In the genomic region with DNA sequence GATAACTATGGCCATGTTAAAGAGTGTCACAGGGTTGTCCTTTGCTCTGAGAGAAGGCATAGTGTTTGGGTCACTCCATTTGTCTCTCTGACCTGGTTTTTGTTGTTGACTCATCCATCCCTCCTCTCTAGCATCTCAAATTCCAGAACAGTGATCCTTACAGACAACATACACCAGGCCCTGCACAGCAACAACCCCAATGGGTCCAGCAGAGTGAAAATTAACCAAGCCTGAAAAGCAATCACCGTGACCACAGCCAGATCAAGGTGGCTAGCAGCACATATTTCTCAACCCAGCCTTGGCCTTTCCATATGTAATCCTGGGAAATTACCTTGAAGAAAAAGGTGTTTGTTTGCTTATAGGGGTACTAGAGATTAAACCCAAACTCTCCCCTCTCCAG, we compare ENCODE assay signal across 19 mouse cellular contexts.
DNase-seq lines count a peak whose midpoint lies in the region; ATAC-seq lines count a peak whose summit lies in the region.
"Had no signal": no experiment of that assay in that cellular context is flagged by ENCODE, and none has a peak within 500 bp of the region (broad histone marks: within the 10 kb centered on the region; RNA-seq: fewer than 3 reads in every experiment).

No protein-coding gene starts in this region.

- no peak overlapping the region for H3K27ac ChIP-seq in kidney, embryonic 16.5 days (ENCODE audit: low read length)
- H3K27ac ChIP-seq: embryonic facial prominence, embryonic 12.5 days; forebrain, embryonic 15.5 days; heart, adult 2 months; hindbrain, embryonic 10.5 days; hindbrain, embryonic 14.5 days had no signal

- no peak overlapping the region for H3K4me3 ChIP-seq in kidney, embryonic 16.5 days (ENCODE audit: low read length)
- H3K4me3 ChIP-seq: embryonic facial prominence, embryonic 12.5 days; forebrain, embryonic 15.5 days; heart, adult 2 months; hindbrain, embryonic 10.5 days had no signal

- no peaks in the 10 kb centered on the region for H3K9me3 ChIP-seq in kidney, embryonic 16.5 days (ENCODE audit: low read length)
- H3K9me3 ChIP-seq: embryonic facial prominence, embryonic 12.5 days; forebrain, embryonic 15.5 days; hindbrain, embryonic 10.5 days had no signal

- peak; percentile 27 for DNase-seq in kidney, adult 11 months
- no peak for DNase-seq in kidney, adult 18-20 months
- peak; percentile 5 for DNase-seq in Muller cell, postnatal 12 days (ENCODE audit: inconsistent ontology term)
- peak; percentile 20 to 56 for DNase-seq in kidney, postnatal 36 days
- no peak for DNase-seq in embryo, embryonic 10.5 days (ENCODE audit: low spot score)
- DNase-seq: adrenal gland, adult 2 months; adrenal gland, postnatal 25 days; cerebellum, adult 18-20 months; cerebellum, adult 9-11 months; embryo, embryonic 11 days; gastrocnemius, postnatal 10 days; heart, adult 2 months had no signal

- H3K27me3 ChIP-seq in kidney, embryonic 16.5 days (ENCODE audit: insufficient read depth, low read length) = no peaks in the 10 kb centered on the region
- H3K27me3 ChIP-seq: embryonic facial prominence, embryonic 12.5 days; forebrain, embryonic 15.5 days had no signal

- no peak overlapping the region for H3K4me2 ChIP-seq in kidney, embryonic 16.5 days (replicated peaks; ENCODE audit: low read depth, low read length)
- H3K4me2 ChIP-seq: embryonic facial prominence, embryonic 12.5 days; forebrain, embryonic 15.5 days; heart, embryonic 11.5 days; hindbrain, embryonic 14.5 days had no signal

- 36% methylated on average over 1 of the region's 1 CpGs for WGBS in kidney, embryonic 16.5 days

- H3K4me1 ChIP-seq in kidney, embryonic 16.5 days (ENCODE audit: insufficient read depth, low read length) = no peaks in the 10 kb centered on the region; the same call in 1 of the 2 replicates
- H3K4me1 ChIP-seq: embryonic facial prominence, embryonic 12.5 days; forebrain, embryonic 15.5 days; hindbrain, embryonic 10.5 days had no signal

- H3K9ac ChIP-seq in kidney, embryonic 16.5 days (replicated peaks; ENCODE audit: low read length) = no peak overlapping the region
- H3K9ac ChIP-seq: embryonic facial prominence, embryonic 12.5 days; forebrain, embryonic 15.5 days; hindbrain, embryonic 14.5 days had no signal

- no peaks in the 10 kb centered on the region for H3K36me3 ChIP-seq in kidney, embryonic 16.5 days (ENCODE audit: insufficient read depth, low read length)
- H3K36me3 ChIP-seq: embryonic facial prominence, embryonic 12.5 days; forebrain, embryonic 15.5 days; hindbrain, embryonic 10.5 days had no signal

- peak; percentile 39; the same call in 1 of the 2 replicates for ATAC-seq in kidney, embryonic 16.5 days (ENCODE audit: low FRiP score, low TSS enrichment)
- no peak for ATAC-seq in inflammation-experienced regulatory T-cells, adult 6 months
- ATAC-seq: forebrain, embryonic 15.5 days had no signal

Comparison
In these comparisons a context has a peak if more than half of its experiments do, and no peak if none do; other contexts are left out.
1. DNase-seq: peak in kidney, adult 11 months (single experiment), Muller cell, postnatal 12 days (single experiment) and kidney, postnatal 36 days (2 of 2); none in kidney, adult 18-20 months (single experiment) and embryo, embryonic 10.5 days (single experiment).